Mouse (Mus musculus): ENCODE measurements around the gene Gm3139. TPM values are rescaled to one million over a fixed set of nuclear protein-coding genes. Genes with fewer than 3 reads are reported as not detected.
"Not testable (repeated sequence)": the region's sequence is repeated elsewhere in the genome, so short reads cannot be mapped to it uniquely, and the experiment has no call there.

Gene Gm3139
- not detected in 2 replicates for total RNA-seq (2021)
- long read RNA-seq, experiment 1 = 0 reads
- long read RNA-seq, experiment 2 = 0 reads

DNA sequence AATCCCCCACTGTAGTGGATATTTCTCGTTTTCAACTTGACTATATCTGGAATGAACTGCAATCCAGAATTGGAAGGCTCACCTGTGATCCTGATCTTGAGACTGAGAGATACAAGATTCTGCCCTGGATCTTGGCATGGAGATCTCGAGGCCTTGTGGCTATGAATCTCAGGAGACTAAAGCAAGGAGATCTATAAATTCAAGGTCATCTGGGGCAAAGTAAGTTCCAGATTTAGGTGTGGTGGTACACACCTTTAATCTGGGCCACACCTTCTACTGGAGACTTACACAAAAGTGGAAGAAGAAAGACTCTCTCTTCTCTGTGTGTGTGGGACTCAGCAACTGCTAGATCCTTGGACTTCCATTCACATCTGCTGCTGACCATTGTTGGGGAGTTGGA lies at the start of gene Gm3139:
TSS of gene Gm3139 (plus strand) at position 301 of the 400 bp plus-strand sequence.
- DNase-seq = not testable (repeated sequence)

Other genes starting within 250 kb of the Gm3139 start
- not detected in 2 replicates for gene A430089I19Rik, start 219.5 kb upstream of the Gm3139 start, total RNA-seq (2021)
- not detected in 2 replicates for gene Gm6502, start 211.9 kb upstream of the Gm3139 start, total RNA-seq (2021)
- gene AA792892, start 186.5 kb upstream of the Gm3139 start, total RNA-seq (2021) = not detected in 2 replicates
- gene Gm7682, start 80.5 kb upstream of the Gm3139 start, total RNA-seq (2021) = not detected in 2 replicates
- not detected in 2 replicates for gene Gm3147, start 90.1 kb downstream of the Gm3139 start, total RNA-seq (2021)
- gene Gm6509, start 97.7 kb downstream of the Gm3139 start, total RNA-seq (2021) = not detected in 2 replicates
- not detected in 2 replicates for gene Gm6205, start 122.1 kb downstream of the Gm3139 start, total RNA-seq (2021)

Data from adrenal gland, postnatal 14 days (tissue).